Mouse (Mus musculus): ENCODE data around the gene P3h1.

Gene P3h1

DNA sequence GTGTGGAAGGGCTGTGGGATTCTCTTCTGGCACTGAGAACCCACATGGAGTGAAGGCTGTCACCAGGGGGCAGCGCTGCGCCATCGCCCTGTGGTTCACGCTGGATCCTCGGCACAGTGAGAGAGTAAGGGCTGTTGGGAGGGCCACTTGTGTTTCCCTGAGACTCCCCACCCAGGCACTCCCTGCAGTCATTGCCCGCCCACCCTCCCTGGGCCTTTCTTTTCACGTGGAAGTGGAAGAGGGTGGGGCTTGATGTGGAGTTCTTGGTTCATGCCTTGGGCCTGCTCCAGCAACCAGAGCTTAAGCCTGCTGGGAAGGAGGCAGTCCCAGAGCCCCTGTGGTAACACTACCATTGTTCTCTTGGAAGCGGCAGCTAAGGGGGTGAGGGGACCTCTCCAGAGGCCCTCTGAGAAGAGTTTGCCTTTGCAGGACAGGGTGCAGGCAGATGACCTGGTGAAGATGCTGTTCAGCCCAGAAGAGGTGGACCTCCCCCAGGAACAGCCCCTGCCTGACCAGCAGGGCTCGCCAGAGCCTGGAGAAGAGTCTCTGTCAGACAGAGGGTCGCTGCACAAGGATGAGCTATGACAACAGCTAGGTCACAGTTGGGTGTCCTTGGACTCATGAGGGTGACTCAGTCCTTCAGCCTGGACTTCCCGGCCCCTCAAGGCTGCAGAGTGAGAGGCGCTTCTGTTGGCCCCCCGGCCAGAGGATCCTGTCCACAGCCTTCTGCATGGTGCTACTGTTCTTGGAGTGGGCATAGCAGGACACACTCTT, 14.9 kb downstream of the P3h1 start:
- peak; percentile 72 for DNase-seq (ENCODE audit: low read depth, low spot score)
- Histone ChIP-seq H3K36me3 (ENCODE audit: control insufficient read depth, insufficient read depth, low read length, poor library complexity, severe bottlenecking) (no peaks in the 10 kb centered on the region), H3K27me3 (ENCODE audit: control insufficient read depth, insufficient read depth, low read length, poor library complexity, severe bottlenecking) (no peaks in the 10 kb centered on the region; the same call in 1 of the 2 replicates)

- Histone ChIP-seq H3K27me3 (ENCODE audit: control insufficient read depth, insufficient read depth, low read length, poor library complexity, severe bottlenecking) (no peaks in the 10 kb centered on the region; the same call in 1 of the 2 replicates), H3K36me3 (ENCODE audit: control insufficient read depth, insufficient read depth, low read length, poor library complexity, severe bottlenecking) (no peaks in the 10 kb centered on the region)
- no peak for DNase-seq (ENCODE audit: low read depth, low spot score)
Measured at GRCm38 (mm10) chr4:119248407-119248965, 15.8 kb downstream of the P3h1 start.

DNA sequence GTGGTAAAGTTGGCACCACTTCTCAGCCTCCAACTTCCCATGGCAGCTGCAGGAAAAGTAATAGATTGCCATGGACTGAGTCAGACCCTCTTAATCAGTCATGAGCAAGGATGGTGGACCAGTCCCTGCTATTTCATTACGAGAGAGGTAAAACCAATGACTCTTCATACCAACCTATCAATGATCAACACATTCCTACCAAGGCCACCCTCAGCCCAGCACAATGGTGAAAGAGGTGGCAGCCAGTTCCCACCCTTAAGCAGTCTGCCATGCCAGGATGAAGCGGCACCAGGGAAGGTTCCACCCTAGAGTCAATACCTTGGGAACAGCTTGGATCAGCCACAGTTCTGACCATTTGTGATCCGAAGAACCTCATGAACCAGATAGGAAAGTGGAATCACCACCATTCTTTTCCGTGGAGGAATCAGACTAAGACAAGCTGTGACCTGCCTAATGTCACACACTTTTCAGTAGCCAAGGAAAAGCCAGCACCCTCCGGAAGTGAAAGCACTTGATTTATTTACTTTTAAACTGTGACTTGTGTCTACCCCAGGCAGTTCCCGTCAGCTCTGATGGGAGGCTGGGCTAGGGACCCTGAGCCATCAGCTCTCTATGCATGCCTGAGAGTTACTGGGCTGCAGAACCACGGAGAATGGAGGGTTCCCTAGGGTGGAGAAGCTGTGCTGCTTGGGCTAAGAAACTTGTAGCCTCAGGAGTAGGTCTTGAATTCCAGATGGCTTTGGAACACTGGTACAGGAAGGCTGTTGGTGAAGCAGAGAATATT, 19.5 kb downstream of the P3h1 start:
- DNase-seq (ENCODE audit: low read depth, low spot score), result no peak
- H3K27me3 ChIP-seq (ENCODE audit: control insufficient read depth, insufficient read depth, low read length, poor library complexity, severe bottlenecking), result no peaks in the 10 kb centered on the region; the same call in 1 of the 2 replicates

DNA sequence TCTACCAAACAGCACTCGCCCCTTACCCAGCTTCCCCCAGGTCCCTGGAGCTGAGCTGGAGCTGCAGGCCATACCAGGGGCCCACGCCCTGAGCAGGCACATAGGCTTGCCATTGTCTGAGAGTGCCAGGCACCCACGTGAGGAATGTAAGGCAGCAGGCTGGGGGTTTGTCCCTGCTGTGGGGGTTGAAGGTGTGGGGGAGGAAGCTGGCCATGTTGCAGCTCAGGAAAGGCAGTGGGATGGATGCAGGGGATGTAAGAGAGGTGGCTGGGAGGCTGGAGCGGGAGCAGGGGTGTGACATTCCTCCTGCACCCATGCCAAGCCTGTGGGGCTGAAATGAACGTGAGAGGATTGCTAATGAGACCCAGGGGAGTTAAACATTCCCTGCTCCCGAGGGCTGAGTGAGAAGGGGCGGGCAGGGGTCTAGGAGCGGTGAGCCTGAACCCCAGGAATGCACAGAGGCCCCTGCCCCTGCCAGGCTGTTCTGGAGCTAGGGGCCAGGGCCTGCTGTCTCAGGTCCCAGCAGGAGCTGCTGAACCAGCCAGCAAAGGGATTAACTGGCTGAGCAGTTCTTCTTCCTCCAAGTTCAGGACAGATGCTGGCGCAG, 21.4 kb downstream of the P3h1 start:
- Histone ChIP-seq H3K36me3 (ENCODE audit: control insufficient read depth, insufficient read depth, low read length, poor library complexity, severe bottlenecking) (no peaks in the 10 kb centered on the region), H3K27me3 (ENCODE audit: control insufficient read depth, insufficient read depth, low read length, poor library complexity, severe bottlenecking) (no peaks in the 10 kb centered on the region; the same call in 1 of the 2 replicates)
- DNase-seq (ENCODE audit: low read depth, low spot score), result no peak

More for the DNA sequence above, 19.5 kb downstream of the P3h1 start:
- no peaks in the 10 kb centered on the region for H3K36me3 ChIP-seq (ENCODE audit: control insufficient read depth, insufficient read depth, low read length, poor library complexity, severe bottlenecking)

- no peak for DNase-seq (ENCODE audit: low read depth, low spot score)
- Histone ChIP-seq H3K36me3 (ENCODE audit: control insufficient read depth, insufficient read depth, low read length, poor library complexity, severe bottlenecking) (no peaks in the 10 kb centered on the region), H3K27me3 (ENCODE audit: control insufficient read depth, insufficient read depth, low read length, poor library complexity, severe bottlenecking) (no peaks in the 10 kb centered on the region; the same call in 1 of the 2 replicates)
Measured at GRCm38 (mm10) chr4:119255351-119255750, 22.6 kb downstream of the P3h1 start, which contains the start of gene Cldn19. TSS of gene Cldn19 (plus strand) at chr4:119255414.

DNA sequence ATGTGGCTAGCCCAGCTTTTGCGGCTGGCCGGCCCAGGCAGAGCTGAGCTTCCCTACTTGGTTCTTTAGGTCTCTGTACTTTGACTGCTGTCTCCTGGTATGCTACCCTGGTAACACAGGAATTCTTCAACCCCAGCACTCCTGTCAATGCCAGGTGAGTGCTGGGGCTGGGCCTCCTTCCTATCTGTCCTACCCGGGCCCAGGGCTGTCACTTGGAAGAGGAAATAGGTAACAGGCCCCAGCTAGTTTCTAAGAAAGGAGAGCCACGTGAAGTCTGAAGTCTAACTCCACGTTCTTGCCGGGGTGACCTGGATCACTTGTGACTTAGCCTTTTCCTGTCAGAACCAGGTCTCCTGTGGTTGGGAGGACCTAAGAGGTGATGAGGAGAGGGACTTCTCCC, 24.4 kb downstream of the P3h1 start:
- DNase-seq (ENCODE audit: low read depth, low spot score), result no peak
- H3K27me3 ChIP-seq (ENCODE audit: control insufficient read depth, insufficient read depth, low read length, poor library complexity, severe bottlenecking), result no peaks in the 10 kb centered on the region; the same call in 1 of the 2 replicates
- H3K36me3 ChIP-seq (ENCODE audit: control insufficient read depth, insufficient read depth, low read length, poor library complexity, severe bottlenecking), result no peaks in the 10 kb centered on the region

GRCm38 (mm10) chr4:119259344-119260254, 26.9 kb downstream of the P3h1 start:
- no peaks in the 10 kb centered on the region for H3K36me3 ChIP-seq (ENCODE audit: control insufficient read depth, insufficient read depth, low read length, poor library complexity, severe bottlenecking)
- H3K27me3 ChIP-seq (ENCODE audit: control insufficient read depth, insufficient read depth, low read length, poor library complexity, severe bottlenecking), result no peaks in the 10 kb centered on the region
- no peak for DNase-seq (ENCODE audit: low read depth, low spot score)

GRCm38 (mm10) chr4:119261087-119261713, 28.5 kb downstream of the P3h1 start:
- no peak for DNase-seq (ENCODE audit: low read depth, low spot score)
- H3K27me3 ChIP-seq (ENCODE audit: control insufficient read depth, insufficient read depth, low read length, poor library complexity, severe bottlenecking), result no peaks in the 10 kb centered on the region
- no peaks in the 10 kb centered on the region for H3K36me3 ChIP-seq (ENCODE audit: control insufficient read depth, insufficient read depth, low read length, poor library complexity, severe bottlenecking)

- no peaks in the 10 kb centered on the region for H3K27me3 ChIP-seq (ENCODE audit: control insufficient read depth, insufficient read depth, low read length, poor library complexity, severe bottlenecking)
- DNase-seq (ENCODE audit: low read depth, low spot score), result no peak
- no peaks in the 10 kb centered on the region for H3K36me3 ChIP-seq (ENCODE audit: control insufficient read depth, insufficient read depth, low read length, poor library complexity, severe bottlenecking)
Measured at GRCm38 (mm10) chr4:119262483-119262882, 29.8 kb downstream of the P3h1 start.

DNA sequence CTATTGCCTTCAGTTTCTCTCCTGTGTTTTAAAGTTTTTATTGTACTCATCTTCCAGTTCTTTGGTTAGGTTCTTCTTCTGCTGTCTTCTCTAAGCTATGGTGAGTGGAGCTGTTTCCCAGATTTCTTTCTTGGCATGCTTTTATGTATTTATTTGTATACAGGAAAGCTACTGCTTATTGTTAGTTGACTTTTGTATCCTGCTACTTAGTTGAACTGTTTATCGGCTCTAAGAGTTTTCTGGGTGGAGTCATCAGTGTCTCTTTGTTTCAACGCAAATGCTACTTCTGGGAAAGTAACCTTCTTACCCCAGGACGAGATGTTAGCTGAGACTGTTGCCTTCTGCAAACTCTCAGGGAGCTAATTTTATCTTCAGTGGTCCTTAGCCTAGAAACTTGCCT, 30.7 kb downstream of the P3h1 start:
- Histone ChIP-seq H3K36me3 (ENCODE audit: control insufficient read depth, insufficient read depth, low read length, poor library complexity, severe bottlenecking) (no peaks in the 10 kb centered on the region), H3K27me3 (ENCODE audit: control insufficient read depth, insufficient read depth, low read length, poor library complexity, severe bottlenecking) (no peaks in the 10 kb centered on the region)
- no peak for DNase-seq (ENCODE audit: low read depth, low spot score)

GRCm38 (mm10) chr4:119266606-119267005, 33.9 kb downstream of the P3h1 start:
- no peak for DNase-seq (ENCODE audit: low read depth, low spot score)
- Histone ChIP-seq H3K36me3 (ENCODE audit: control insufficient read depth, insufficient read depth, low read length, poor library complexity, severe bottlenecking) (peaks cover 2% of the 10 kb centered on the region; the same call in 1 of the 2 replicates), H3K27me3 (ENCODE audit: control insufficient read depth, insufficient read depth, low read length, poor library complexity, severe bottlenecking) (no peaks in the 10 kb centered on the region)

GRCm38 (mm10) chr4:119274627-119275026, 41.9 kb downstream of the P3h1 start:
- Histone ChIP-seq H3K36me3 (ENCODE audit: control insufficient read depth, insufficient read depth, low read length, poor library complexity, severe bottlenecking) (peaks cover 25% of the 10 kb centered on the region), H3K27me3 (ENCODE audit: control insufficient read depth, insufficient read depth, low read length, poor library complexity, severe bottlenecking) (no peaks in the 10 kb centered on the region)
- no peak for DNase-seq (ENCODE audit: low read depth, low spot score)

GRCm38 (mm10) chr4:119275226-119275625, 42.5 kb downstream of the P3h1 start:
- no peak for DNase-seq (ENCODE audit: low read depth, low spot score)
- H3K27me3 ChIP-seq (ENCODE audit: control insufficient read depth, insufficient read depth, low read length, poor library complexity, severe bottlenecking), result no peaks in the 10 kb centered on the region
- peaks cover 25% of the 10 kb centered on the region for H3K36me3 ChIP-seq (ENCODE audit: control insufficient read depth, insufficient read depth, low read length, poor library complexity, severe bottlenecking)
